16 mouse cellular contexts compared by ENCODE assay signal in the genomic region with DNA sequence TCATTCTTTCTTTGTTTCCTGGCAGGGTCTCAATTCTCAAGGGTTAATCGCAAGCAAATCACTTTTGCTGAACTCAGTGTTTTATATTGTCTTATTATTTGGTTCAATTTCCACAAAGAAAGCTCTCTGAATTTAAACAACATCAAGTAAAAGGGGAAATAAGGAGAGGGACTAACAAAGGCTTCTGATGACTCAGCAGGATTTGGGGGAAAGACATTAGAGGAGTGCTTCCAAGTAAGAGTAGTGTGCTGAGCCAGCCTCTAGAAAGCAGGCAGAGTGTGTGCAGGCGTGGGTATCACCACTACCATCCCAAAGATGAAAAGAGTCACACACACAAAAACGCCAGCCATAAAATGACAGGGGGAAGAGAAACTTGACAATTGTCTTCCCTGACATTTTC. TPM values are rescaled to one million over a fixed set of nuclear protein-coding genes. Genes with fewer than 3 reads are reported as not detected.
DNase-seq lines count a peak whose midpoint lies in the region; ATAC-seq and TF ChIP-seq lines count a peak whose summit lies in the region.
"Had no signal": no experiment of that assay in that cellular context is flagged by ENCODE, and none has a peak within 500 bp of the region (broad histone marks: within the 10 kb centered on the region; RNA-seq: fewer than 3 reads in every experiment).

No protein-coding gene starts in this region.

- H3K4me1 ChIP-seq in testis, adult 2 months (ENCODE audit: control insufficient read depth, insufficient read depth, low read length): no peaks in the 10 kb centered on the region
- H3K4me1 ChIP-seq in brown adipose tissue, adult 24 weeks (ENCODE audit: control insufficient read depth, insufficient read depth, insufficient read length, low read length): peaks cover 17% of the 10 kb centered on the region
- H3K4me1 ChIP-seq: embryonic facial prominence, embryonic 12.5 days; limb, embryonic 13.5 days; neural tube, embryonic 13.5 days had no signal

- no peak overlapping the region for H3K4me3 ChIP-seq in testis, adult 2 months (ENCODE audit: control insufficient read depth, low read depth, low read length)
- H3K4me3 ChIP-seq in brown adipose tissue, adult 24 weeks (ENCODE audit: insufficient read depth, low read depth, low read length): no peak overlapping the region
- H3K4me3 ChIP-seq: embryonic facial prominence, embryonic 12.5 days; heart, embryonic 13.5 days; left cerebral cortex, adult 2 months; limb, embryonic 13.5 days; neural tube, embryonic 13.5 days had no signal

- ATAC-seq in frontal cortex, adult (ENCODE audit: low TSS enrichment): peak; percentile 81
- ATAC-seq in inflammation-experienced regulatory T-cells, adult 6 months: no peak
- ATAC-seq: Patski had no signal

- H3K27ac ChIP-seq in testis, adult 2 months (ENCODE audit: control insufficient read depth, insufficient read depth, low read depth, low read length): peak overlapping the region; percentile 58
- H3K27ac ChIP-seq in brown adipose tissue, adult 24 weeks (replicated peaks; ENCODE audit: low read depth, low read length): peak overlapping the region; percentile 23
- H3K27ac ChIP-seq: embryonic facial prominence, embryonic 12.5 days; heart, embryonic 13.5 days; left cerebral cortex, adult 2 months; limb, embryonic 13.5 days; neural tube, embryonic 13.5 days had no signal

- TF ChIP-seq POLR2A in testis, adult 2 months (IDR thresholded peaks at IDR 0.05; ENCODE audit: control insufficient read depth, low read depth, low read length): no peak

- no peak for TF ChIP-seq CTCF in testis, adult 2 months (IDR thresholded peaks at IDR 0.05; ENCODE audit: control insufficient read depth, insufficient read depth, insufficient replicate concordance, low read depth, low read length)

- no peak for DNase-seq in frontal cortex, postnatal 14 days (ENCODE audit: low spot score in 2 of 2)
- DNase-seq in testis, postnatal 14 days (ENCODE audit: low spot score): no peak
- DNase-seq in ovary, postnatal 10 days (ENCODE audit: low spot score): no peak
- DNase-seq: cerebellum, postnatal 14 days; lung, postnatal 4 days; thymus, postnatal 14 days had no signal

- no peaks in the 10 kb centered on the region for H3K36me3 ChIP-seq in testis, adult 2 months (ENCODE audit: control insufficient read depth, insufficient read depth, low read length)
- H3K36me3 ChIP-seq: embryonic facial prominence, embryonic 12.5 days; neural tube, embryonic 13.5 days had no signal

- H3K27me3 ChIP-seq in testis, adult 2 months (ENCODE audit: control insufficient read depth, insufficient read depth, low read length): no peaks in the 10 kb centered on the region
- H3K27me3 ChIP-seq: embryonic facial prominence, embryonic 12.5 days; heart, embryonic 13.5 days; limb, embryonic 13.5 days; neural tube, embryonic 13.5 days; Patski had no signal

RNA-seq across cellular contexts. Expression of a gene that starts 10.9 kb away (rescaled TPM):
- polyA plus RNA-seq in testis, adult 2 months (2012; rRNA removed): 57.6 and 70.6 TPM in 2 replicates
- polyA plus RNA-seq in brown adipose tissue, adult 24 weeks (2012; ENCODE audit: insufficient read depth, insufficient read length, missing spikeins): 998 and 1,189 TPM in 2 replicates
- polyA plus RNA-seq in inflammation-experienced regulatory T-cells, adult 6 months (2017; shearing (Covaris generic)): 100 to 1,000 TPM in 2 of 3 experiments, 10 to 100 TPM in 1; 89.4 to 175 (median 126) TPM

RNA-seq across cellular contexts. Expression of a gene that starts 40.0 kb away (rescaled TPM):
- polyA plus RNA-seq in testis, adult 2 months (2012; rRNA removed): 9.8 and 11.5 TPM in 2 replicates
- polyA plus RNA-seq in brown adipose tissue, adult 24 weeks (2012; ENCODE audit: insufficient read depth, insufficient read length, missing spikeins): 2.2 TPM in 2 replicates
- polyA plus RNA-seq in inflammation-experienced regulatory T-cells, adult 6 months (2017; shearing (Covaris generic)): 100 to 1,000 TPM in 2 of 3 experiments, 10 to 100 TPM in 1; 86.1 to 165 (median 108) TPM
- polyA plus RNA-seq: Patski had no signal
